Mouse (Mus musculus) cortical plate, adult 2 months (tissue): ENCODE results near the gene Fam178b.

Experiments used
- CTCF ChIP-seq: fragments of 200-500 bp; IDR thresholded peaks from 2 replicates; pipeline ENCODE4 v1.5.1; 2011; ENCODE audit warnings: mild to moderate bottlenecking, control low read depth, low read length; ENCODE audit not compliant: insufficient read depth; ENCODE audit errors: extremely low read depth
- POLR2A ChIP-seq: fragments of 200-500 bp; IDR thresholded peaks from 2 replicates; pipeline ENCODE4 v1.6.1; 2011; ENCODE audit warnings: mild to moderate bottlenecking, low read length, control low read depth; ENCODE audit not compliant: insufficient read depth; ENCODE audit errors: extremely low read depth

GRCm38 (mm10) chr1:36545845-36546600, 137.0 kb downstream of the Fam178b start:
- TF ChIP-seq POLR2A (no peak), CTCF (no peak)
